Mouse (Mus musculus) stomach, embryonic 15.5 days (tissue): ENCODE results near the gene Zfp978. TPM values are rescaled to one million over a fixed set of nuclear protein-coding genes. Genes with fewer than 3 reads are reported as not detected.
"Not testable (repeated sequence)": the region's sequence is repeated elsewhere in the genome, so short reads cannot be mapped to it uniquely, and the experiment has no call there.

ENCODE experiments used
- ATAC-seq: fragments of 200-750 bp; cut with Nextera tagmentation; 2 replicates; pipeline ENCODE4 v1.8.0; 2017; ENCODE audit warnings: low read depth, moderate number of reproducible peaks, moderate TSS enrichment; ENCODE audit not compliant: insufficient read depth, low FRiP score
- H3K27ac ChIP-seq: fragments of 300-500 bp; sonication (generic); 2 replicates; pipeline ENCODE4 v1.5.1; 2015; ENCODE audit warnings: mild to moderate bottlenecking, inconsistent platforms
- H3K27me3 ChIP-seq: fragments of 300-500 bp; sonication (generic); replicated peaks from 2 replicates; pipeline ENCODE4 v1.6.1; 2015; ENCODE audit warnings: inconsistent platforms
- H3K36me3 ChIP-seq: fragments of 300-500 bp; sonication (generic); 2 replicates; pipeline ENCODE4 v1.6.1; 2015; ENCODE audit warnings: inconsistent platforms
- H3K4me1 ChIP-seq: fragments of 300-500 bp; sonication (generic); 2 replicates; pipeline ENCODE4 v1.6.1; 2015; ENCODE audit warnings: inconsistent platforms
- H3K4me2 ChIP-seq: fragments of 300-500 bp; sonication (generic); 2 replicates; pipeline ENCODE4 v1.6.1; 2015; ENCODE audit warnings: mild to moderate bottlenecking, inconsistent platforms
- H3K4me3 ChIP-seq: fragments of 300-500 bp; sonication (generic); replicated peaks from 2 replicates; pipeline ENCODE4 v1.5.1; 2015; ENCODE audit warnings: inconsistent platforms
- H3K9ac ChIP-seq: fragments of 300-500 bp; sonication (generic); 2 replicates; pipeline ENCODE4 v1.6.1; 2015; ENCODE audit warnings: inconsistent platforms
- H3K9me3 ChIP-seq: fragments of 300-500 bp; sonication (generic); 2 replicates; pipeline ENCODE4 v1.6.1; 2016; ENCODE audit warnings: inconsistent platforms
- WGBS: fragments of 180-500 bp; shearing (Covaris S2); methylation state at CpG from one replicate; pipeline ENCODE4 v1.1.7; 2015; 5-methylcytosine and 5-hydroxymethylcytosine counted together
- polyA plus RNA-seq: library from polyadenylated mRNA; unstranded; fragments of >200 nt; fragmentation: Nextera tagmentation; extraction: Ambion mirVana; gene quantifications from 2 replicates; pipeline ENCODE4 v1.2.1, GENCODE M21; 2015

Zfp978 gene
- polyA plus RNA-seq, 1 experiment from 2014 or later: not detected

GRCm38 (mm10) chr4:147357195-147357594 is 3.9 kb upstream of the Zfp978 start:
- H3K9me3 ChIP-seq, H3K4me1 ChIP-seq, H3K27me3 ChIP-seq, H3K4me2 ChIP-seq, H3K9ac ChIP-seq, H3K36me3 ChIP-seq, H3K27ac ChIP-seq, ATAC-seq, H3K4me3 ChIP-seq: not testable (repeated sequence)
- WGBS: no CpG with 5 or more reads among the region's 2 CpGs

- not testable (repeated sequence) for H3K4me3 ChIP-seq, ATAC-seq, H3K9ac ChIP-seq, H3K27ac ChIP-seq, H3K9me3 ChIP-seq, H3K36me3 ChIP-seq, H3K4me2 ChIP-seq, H3K4me1 ChIP-seq, H3K27me3 ChIP-seq
- no CpG with 5 or more reads among the region's 1 CpGs for WGBS
These were observed 769 bp downstream of the Zfp978 start for GRCm38 (mm10) chr4:147361872-147362271.

- not testable (repeated sequence) for H3K9me3 ChIP-seq
- WGBS: no CpG with 5 or more reads among the region's 2 CpGs
- peak; percentile 53; the same call in 1 of the 2 replicates for ATAC-seq
These were observed 8.5 kb downstream of the Zfp978 start for GRCm38 (mm10) chr4:147369564-147369963.

GRCm38 (mm10) chr4:147383199-147383598 is 22.1 kb downstream of the Zfp978 start:
- not testable (repeated sequence) for H3K36me3 ChIP-seq, H3K4me2 ChIP-seq, H3K9ac ChIP-seq, H3K4me3 ChIP-seq, H3K9me3 ChIP-seq, ATAC-seq, H3K4me1 ChIP-seq, H3K27ac ChIP-seq, H3K27me3 ChIP-seq
- WGBS: 83% methylated on average over 4 of the region's 4 CpGs

More at GRCm38 (mm10) chr4:147369564-147369963, 8.5 kb downstream of the Zfp978 start:
- not testable (repeated sequence) for H3K36me3 ChIP-seq, H3K4me1 ChIP-seq, H3K4me2 ChIP-seq, H3K9ac ChIP-seq, H3K4me3 ChIP-seq, H3K27ac ChIP-seq, H3K27me3 ChIP-seq

- not testable (repeated sequence) for ATAC-seq, H3K36me3 ChIP-seq, H3K4me3 ChIP-seq, H3K9ac ChIP-seq, H3K27ac ChIP-seq, H3K4me2 ChIP-seq, H3K27me3 ChIP-seq, H3K4me1 ChIP-seq
- peaks cover 17% of the 10 kb centered on the region for H3K9me3 ChIP-seq
- 84% methylated on average over 3 of the region's 3 CpGs for WGBS
These were observed 36.1 kb downstream of the Zfp978 start for GRCm38 (mm10) chr4:147397201-147397600.

- H3K36me3 ChIP-seq, H3K4me2 ChIP-seq, H3K4me1 ChIP-seq, H3K27ac ChIP-seq, H3K4me3 ChIP-seq, ATAC-seq, H3K27me3 ChIP-seq, H3K9ac ChIP-seq: not testable (repeated sequence)
- 77% methylated on average over 6 of the region's 6 CpGs for WGBS
- peaks cover 18% of the 10 kb centered on the region for H3K9me3 ChIP-seq
These were observed 37.0 kb downstream of the Zfp978 start for GRCm38 (mm10) chr4:147397934-147398682.

- WGBS: 75% methylated on average over 1 of the region's 1 CpGs
- not testable (repeated sequence) for H3K9ac ChIP-seq, ATAC-seq
These were observed 37.6 kb downstream of the Zfp978 start for GRCm38 (mm10) chr4:147398741-147399140.

GRCm38 (mm10) chr4:147399505-147399904 is 38.4 kb downstream of the Zfp978 start:
- H3K9me3 ChIP-seq: peaks cover 26% of the 10 kb centered on the region
- H3K36me3 ChIP-seq, H3K27me3 ChIP-seq, ATAC-seq, H3K9ac ChIP-seq, H3K4me2 ChIP-seq, H3K4me1 ChIP-seq, H3K4me3 ChIP-seq, H3K27ac ChIP-seq: not testable (repeated sequence)
- WGBS: 71% methylated on average over 3 of the region's 3 CpGs

More at GRCm38 (mm10) chr4:147398741-147399140, 37.6 kb downstream of the Zfp978 start:
- H3K4me3 ChIP-seq, H3K27me3 ChIP-seq, H3K4me2 ChIP-seq, H3K36me3 ChIP-seq, H3K27ac ChIP-seq, H3K4me1 ChIP-seq: not testable (repeated sequence)
- peaks cover 21% of the 10 kb centered on the region for H3K9me3 ChIP-seq

GRCm38 (mm10) chr4:147400031-147400847 is 39.1 kb downstream of the Zfp978 start:
- not testable (repeated sequence) for H3K36me3 ChIP-seq, H3K9ac ChIP-seq, H3K4me2 ChIP-seq, H3K4me3 ChIP-seq, H3K27me3 ChIP-seq, H3K27ac ChIP-seq, H3K4me1 ChIP-seq
- peaks cover 26% of the 10 kb centered on the region for H3K9me3 ChIP-seq
- ATAC-seq: peak; percentile 33; the same call in 1 of the 2 replicates
- 80% methylated on average over 8 of the region's 8 CpGs for WGBS

GRCm38 (mm10) chr4:147400848-147401715 is 40.0 kb downstream of the Zfp978 start:
- 81% methylated on average over 17 of the region's 17 CpGs for WGBS
- H3K4me1 ChIP-seq: not testable (repeated sequence)

GRCm38 (mm10) chr4:147401736-147402506 is 40.8 kb downstream of the Zfp978 start:
- not testable (repeated sequence) for H3K9ac ChIP-seq, H3K27ac ChIP-seq, H3K4me1 ChIP-seq, H3K4me2 ChIP-seq, H3K36me3 ChIP-seq, H3K4me3 ChIP-seq, ATAC-seq, H3K27me3 ChIP-seq
- WGBS: 80% methylated on average over 17 of the region's 17 CpGs
- H3K9me3 ChIP-seq: peaks cover 26% of the 10 kb centered on the region

More at GRCm38 (mm10) chr4:147400848-147401715, 40.0 kb downstream of the Zfp978 start:
- H3K4me3 ChIP-seq, H3K9ac ChIP-seq, H3K27me3 ChIP-seq, H3K4me2 ChIP-seq, ATAC-seq, H3K27ac ChIP-seq, H3K36me3 ChIP-seq: not testable (repeated sequence)
- H3K9me3 ChIP-seq: peaks cover 26% of the 10 kb centered on the region
